Mouse (Mus musculus): ENCODE data around the gene Gm19935. TPM values are rescaled to one million over a fixed set of nuclear protein-coding genes. Genes with fewer than 3 reads are reported as not detected.

Gene Gm19935
- polyA plus RNA-seq, 1 experiment, result not detected

GRCm38 (mm10) chr8:90839725-90840714 lies 22.8 kb upstream of the Gm19935 start:
- Histone ChIP-seq H3K4me1 (ENCODE audit: control insufficient read depth, insufficient read depth, insufficient read length, low read length) (peaks cover 44% of the 10 kb centered on the region), H3K27ac (replicated peaks; ENCODE audit: low read depth, low read length) (peak overlapping the region; percentile 41), H3K4me3 (ENCODE audit: insufficient read depth, low read depth, low read length) (no peak overlapping the region)

GRCm38 (mm10) chr8:90837440-90837839 lies 20.2 kb upstream of the Gm19935 start:
- H3K27ac ChIP-seq (replicated peaks; ENCODE audit: low read depth, low read length), result no peak overlapping the region
- no peak overlapping the region for H3K4me3 ChIP-seq (ENCODE audit: insufficient read depth, low read depth, low read length)
- peaks cover 42% of the 10 kb centered on the region for H3K4me1 ChIP-seq (ENCODE audit: control insufficient read depth, insufficient read depth, insufficient read length, low read length)

- peak overlapping the region; percentile 71 for H3K27ac ChIP-seq (replicated peaks; ENCODE audit: low read depth, low read length)
- peaks cover 27% of the 10 kb centered on the region for H3K4me1 ChIP-seq (ENCODE audit: control insufficient read depth, insufficient read depth, insufficient read length, low read length)
- no peak overlapping the region for H3K4me3 ChIP-seq (ENCODE audit: insufficient read depth, low read depth, low read length)
Observed at GRCm38 (mm10) chr8:90834321-90834672, 17.1 kb upstream of the Gm19935 start.

- H3K4me3 ChIP-seq (ENCODE audit: insufficient read depth, low read depth, low read length), result no peak overlapping the region
- H3K4me1 ChIP-seq (ENCODE audit: control insufficient read depth, insufficient read depth, insufficient read length, low read length), result peaks cover 25% of the 10 kb centered on the region
- peak overlapping the region; percentile 78 for H3K27ac ChIP-seq (replicated peaks; ENCODE audit: low read depth, low read length)
Observed at GRCm38 (mm10) chr8:90833628-90834320, 16.6 kb upstream of the Gm19935 start.

- H3K27ac ChIP-seq (replicated peaks; ENCODE audit: low read depth, low read length), result peak overlapping the region; percentile 87
- H3K4me1 ChIP-seq (ENCODE audit: control insufficient read depth, insufficient read depth, insufficient read length, low read length), result peaks cover 25% of the 10 kb centered on the region
- no peak overlapping the region for H3K4me3 ChIP-seq (ENCODE audit: insufficient read depth, low read depth, low read length)
Observed at GRCm38 (mm10) chr8:90832576-90833289, 15.5 kb upstream of the Gm19935 start.

GRCm38 (mm10) chr8:90830980-90831379 lies 13.8 kb upstream of the Gm19935 start:
- peaks cover 25% of the 10 kb centered on the region for H3K4me1 ChIP-seq (ENCODE audit: control insufficient read depth, insufficient read depth, insufficient read length, low read length)
- peak overlapping the region; percentile 48 for H3K27ac ChIP-seq (replicated peaks; ENCODE audit: low read depth, low read length)
- no peak overlapping the region for H3K4me3 ChIP-seq (ENCODE audit: insufficient read depth, low read depth, low read length)

GRCm38 (mm10) chr8:90829825-90830224 lies 12.6 kb upstream of the Gm19935 start:
- Histone ChIP-seq H3K4me3 (ENCODE audit: insufficient read depth, low read depth, low read length) (no peak overlapping the region), H3K27ac (replicated peaks; ENCODE audit: low read depth, low read length) (peak overlapping the region; percentile 59), H3K4me1 (ENCODE audit: control insufficient read depth, insufficient read depth, insufficient read length, low read length) (peaks cover 25% of the 10 kb centered on the region)

GRCm38 (mm10) chr8:90828987-90829740 lies 12.0 kb upstream of the Gm19935 start:
- Histone ChIP-seq H3K27ac (replicated peaks; ENCODE audit: low read depth, low read length) (peak overlapping the region; percentile 90), H3K4me3 (ENCODE audit: insufficient read depth, low read depth, low read length) (peak overlapping the region; percentile 80), H3K4me1 (ENCODE audit: control insufficient read depth, insufficient read depth, insufficient read length, low read length) (peaks cover 22% of the 10 kb centered on the region)

GRCm38 (mm10) chr8:90828181-90828986 lies 11.2 kb upstream of the Gm19935 start, which contains the start of gene Chd9:
Gene Chd9, plus strand, starts transcription at chr8:90828352.
- peaks cover 15% of the 10 kb centered on the region for H3K4me1 ChIP-seq (ENCODE audit: control insufficient read depth, insufficient read depth, insufficient read length, low read length)
- peak within 1 kb of the TSS; percentile 90 for H3K27ac ChIP-seq (replicated peaks; ENCODE audit: low read depth, low read length)
- peak within 1 kb of the TSS; percentile 80 for H3K4me3 ChIP-seq (ENCODE audit: insufficient read depth, low read depth, low read length)

GRCm38 (mm10) chr8:90825459-90825871 lies 8.3 kb upstream of the Gm19935 start:
- Histone ChIP-seq H3K4me3 (ENCODE audit: insufficient read depth, low read depth, low read length) (no peak overlapping the region), H3K27ac (replicated peaks; ENCODE audit: low read depth, low read length) (no peak overlapping the region), H3K4me1 (ENCODE audit: control insufficient read depth, insufficient read depth, insufficient read length, low read length) (peaks cover 3% of the 10 kb centered on the region; the same call in 1 of the 2 replicates)

GRCm38 (mm10) chr8:90822443-90822842 lies 5.2 kb upstream of the Gm19935 start:
- H3K27ac ChIP-seq (replicated peaks; ENCODE audit: low read depth, low read length), result no peak overlapping the region
- H3K4me1 ChIP-seq (ENCODE audit: control insufficient read depth, insufficient read depth, insufficient read length, low read length), result no peaks in the 10 kb centered on the region
- no peak overlapping the region for H3K4me3 ChIP-seq (ENCODE audit: insufficient read depth, low read depth, low read length)

- H3K4me3 ChIP-seq (ENCODE audit: insufficient read depth, low read depth, low read length), result no peak overlapping the region
- no peak overlapping the region for H3K27ac ChIP-seq (replicated peaks; ENCODE audit: low read depth, low read length)
- H3K4me1 ChIP-seq (ENCODE audit: control insufficient read depth, insufficient read depth, insufficient read length, low read length), result no peaks in the 10 kb centered on the region
Observed at GRCm38 (mm10) chr8:90820321-90820696, 3.1 kb upstream of the Gm19935 start.

- Histone ChIP-seq H3K27ac (replicated peaks; ENCODE audit: low read depth, low read length) (no peak overlapping the region), H3K4me3 (ENCODE audit: insufficient read depth, low read depth, low read length) (no peak overlapping the region), H3K4me1 (ENCODE audit: control insufficient read depth, insufficient read depth, insufficient read length, low read length) (no peaks in the 10 kb centered on the region)
Observed at GRCm38 (mm10) chr8:90819561-90820320, 2.5 kb upstream of the Gm19935 start.
